Mouse (Mus musculus) myocyte (in vitro differentiated cells): ENCODE measurements around the gene Spata17. TPM values are rescaled to one million over a fixed set of nuclear protein-coding genes. Genes with fewer than 3 reads are reported as not detected.
A peak's percentile ranks its signal among the peaks of the same experiment; 100 is the strongest.

Experiments used
- H3K27me3 ChIP-seq: one replicate; pipeline ENCODE4 v1.6.1; 2011; ENCODE audit not compliant: control insufficient read depth, insufficient read depth, insufficient read length
- H3K36me3 ChIP-seq: one replicate; pipeline ENCODE4 v1.6.1; 2011; ENCODE audit not compliant: control insufficient read depth, insufficient read depth
- H3K4me2 ChIP-seq: one replicate; pipeline ENCODE4 v1.6.1; 2011; ENCODE audit warnings: low read depth, control low read depth
- H3K4me3 ChIP-seq: one replicate; pipeline ENCODE4 v1.5.1; 2011; ENCODE audit warnings: mild to moderate bottlenecking, control low read depth, moderate library complexity
- H3K79me2 ChIP-seq: one replicate; pipeline ENCODE4 v1.6.1; 2011; ENCODE audit not compliant: control insufficient read depth, insufficient read depth
- H3ac ChIP-seq: one replicate; pipeline ENCODE4 v1.6.1; 2011; ENCODE audit not compliant: control insufficient read depth, insufficient read length
- CEBPB ChIP-seq: IDR thresholded peaks from 2 replicates; pipeline ENCODE4 v1.6.1; 2011; ENCODE audit warnings: mild to moderate bottlenecking, moderate library complexity; ENCODE audit not compliant: poor library complexity, insufficient read depth, severe bottlenecking
- E2F4 ChIP-seq: IDR thresholded peaks from one replicate; pipeline ENCODE4 v1.6.1; 2011; ENCODE audit warnings: mild to moderate bottlenecking, control low read depth, moderate library complexity; ENCODE audit not compliant: insufficient read depth
- MAX ChIP-seq: IDR thresholded peaks from one replicate; pipeline ENCODE4 v1.6.1; 2011; ENCODE audit warnings: low read depth, mild to moderate bottlenecking, control low read depth
- MYOD1 ChIP-seq, 3 experiments: IDR thresholded peaks; one replicate each; pipeline ENCODE4 v1.6.1; 2011; ENCODE audit warnings: control low read depth in 2 of 3, low read depth in 2 of 3, mild to moderate bottlenecking in 2 of 3, moderate library complexity in 1 of 3; ENCODE audit not compliant: insufficient read length in 2 of 3, control insufficient read depth in 1 of 3
- MYOG ChIP-seq, 3 experiments: IDR thresholded peaks; one replicate each; pipeline ENCODE4 v1.6.1; 2011; ENCODE audit warnings: control low read depth in 2 of 3, low read depth in 2 of 3, mild to moderate bottlenecking in 2 of 3; ENCODE audit not compliant: insufficient read length in 2 of 3, control insufficient read depth in 1 of 3, insufficient read depth in 1 of 3
- POLR2A ChIP-seq: IDR thresholded peaks from one replicate; pipeline ENCODE4 v1.6.1; 2011; ENCODE audit warnings: low read depth, mild to moderate bottlenecking, control low read depth, moderate library complexity; ENCODE audit not compliant: insufficient read length
- POLR2AphosphoS2 ChIP-seq: IDR thresholded peaks from one replicate; pipeline ENCODE4 v1.6.1; 2011; ENCODE audit warnings: low read depth, control low read depth; ENCODE audit not compliant: insufficient read length
- REST ChIP-seq: IDR thresholded peaks from one replicate; pipeline ENCODE4 v1.6.1; 2011; ENCODE audit warnings: mild to moderate bottlenecking, control low read depth, moderate library complexity; ENCODE audit not compliant: insufficient read depth, insufficient read length
- SRF ChIP-seq: IDR thresholded peaks from one replicate; pipeline ENCODE4 v1.6.1; 2011; ENCODE audit warnings: low read depth; ENCODE audit not compliant: control insufficient read depth, insufficient read length
- TCF12 ChIP-seq: IDR thresholded peaks from one replicate; pipeline ENCODE4 v1.6.1; 2011; ENCODE audit warnings: mild to moderate bottlenecking, control low read depth; ENCODE audit not compliant: poor library complexity, insufficient read depth, severe bottlenecking
- TCF3 ChIP-seq: IDR thresholded peaks from one replicate; pipeline ENCODE4 v1.6.1; 2011; ENCODE audit warnings: low read depth, control low read depth; ENCODE audit not compliant: insufficient read length
- USF1 ChIP-seq: IDR thresholded peaks from one replicate; pipeline ENCODE4 v1.6.1; 2011; ENCODE audit warnings: low read depth, mild to moderate bottlenecking, control low read depth, moderate library complexity
- polyA plus RNA-seq: library from polyadenylated mRNA; unstranded; fragments of >200 nt; fragmentation: generic; extraction: Trizol; gene quantifications from one replicate; pipeline ENCODE4 v1.2.1, GENCODE M21; 2012; ENCODE audit warnings: missing spikeins

Gene Spata17
- polyA plus RNA-seq, 1 experiment: 0.05 TPM

- Histone ChIP-seq H3K79me2 (no peaks in the 10 kb centered on the region), H3K27me3 (no peaks in the 10 kb centered on the region), H3ac (no peak overlapping the region), H3K36me3 (no peaks in the 10 kb centered on the region), H3K4me2 (no peak overlapping the region), H3K4me3 (no peak overlapping the region)
- TF ChIP-seq MYOD1 (IDR thresholded peaks at IDR 0.05; ENCODE audit: control insufficient read depth in 1 of 3, insufficient read length in 2 of 3, low read depth in 2 of 3) (no peak), E2F4 (no peak), REST (no peak), MYOG (IDR thresholded peaks at IDR 0.05; ENCODE audit: control insufficient read depth in 1 of 3, insufficient read depth in 1 of 3, insufficient read length in 2 of 3, low read depth in 2 of 3) (no peak), CEBPB (no peak), TCF12 (no peak), SRF (no peak), USF1 (no peak)
These were observed 170.5 kb downstream of the Spata17 start for GRCm38 (mm10) chr1:187044726-187045125.

GRCm38 (mm10) chr1:187039801-187040200 lies 175.5 kb downstream of the Spata17 start:
- no peak for TF ChIP-seq POLR2A
- no peak for TF ChIP-seq POLR2AphosphoS2
- no peak for TF ChIP-seq USF1
- no peak for TF ChIP-seq MYOD1 (IDR thresholded peaks at IDR 0.05; ENCODE audit: control insufficient read depth in 1 of 3, insufficient read length in 2 of 3, low read depth in 2 of 3)
- no peak for TF ChIP-seq MAX
- TF ChIP-seq SRF: no peak

GRCm38 (mm10) chr1:187035785-187036184 lies 179.5 kb downstream of the Spata17 start:
- no peaks in the 10 kb centered on the region for H3K27me3 ChIP-seq
- no peak overlapping the region for H3K4me2 ChIP-seq
- no peaks in the 10 kb centered on the region for H3K79me2 ChIP-seq
- H3ac ChIP-seq: no peak overlapping the region
- no peak for TF ChIP-seq POLR2AphosphoS2
- TF ChIP-seq TCF12: no peak
- TF ChIP-seq MYOD1 (IDR thresholded peaks at IDR 0.05; ENCODE audit: control insufficient read depth in 1 of 3, insufficient read length in 2 of 3, low read depth in 2 of 3): no peak
- no peak for TF ChIP-seq E2F4
- TF ChIP-seq MYOG (IDR thresholded peaks at IDR 0.05; ENCODE audit: control insufficient read depth in 1 of 3, insufficient read depth in 1 of 3, insufficient read length in 2 of 3, low read depth in 2 of 3): no peak
- TF ChIP-seq USF1: no peak
- no peak for TF ChIP-seq TCF3
- no peak for TF ChIP-seq POLR2A
- no peaks in the 10 kb centered on the region for H3K36me3 ChIP-seq
- no peak overlapping the region for H3K4me3 ChIP-seq

More at GRCm38 (mm10) chr1:187039801-187040200, 175.5 kb downstream of the Spata17 start:
- Histone ChIP-seq H3K27me3 (no peaks in the 10 kb centered on the region), H3K4me2 (no peak overlapping the region), H3K79me2 (no peaks in the 10 kb centered on the region), H3ac (no peak overlapping the region), H3K36me3 (no peaks in the 10 kb centered on the region), H3K4me3 (no peak overlapping the region)

GRCm38 (mm10) chr1:187031796-187032195 lies 183.5 kb downstream of the Spata17 start:
- Histone ChIP-seq H3K4me3 (no peak overlapping the region), H3K79me2 (no peaks in the 10 kb centered on the region), H3K4me2 (peak overlapping the region; percentile 9), H3ac (no peak overlapping the region), H3K27me3 (no peaks in the 10 kb centered on the region), H3K36me3 (no peaks in the 10 kb centered on the region)
- TF ChIP-seq MAX (no peak), MYOD1 (IDR thresholded peaks at IDR 0.05; ENCODE audit: control insufficient read depth in 1 of 3, insufficient read length in 2 of 3, low read depth in 2 of 3) (no peak), POLR2A (no peak), USF1 (no peak), E2F4 (no peak), SRF (no peak), TCF3 (no peak), REST (no peak), POLR2AphosphoS2 (no peak), CEBPB (no peak), MYOG (IDR thresholded peaks at IDR 0.05; ENCODE audit: control insufficient read depth in 1 of 3, insufficient read depth in 1 of 3, insufficient read length in 2 of 3, low read depth in 2 of 3) (no peak), TCF12 (no peak)

GRCm38 (mm10) chr1:187028841-187029240 lies 186.4 kb downstream of the Spata17 start:
- Histone ChIP-seq H3K36me3 (no peaks in the 10 kb centered on the region), H3K4me2 (no peak overlapping the region), H3K79me2 (no peaks in the 10 kb centered on the region), H3K27me3 (no peaks in the 10 kb centered on the region), H3K4me3 (no peak overlapping the region), H3ac (no peak overlapping the region)
- TF ChIP-seq POLR2A (no peak), MYOG (IDR thresholded peaks at IDR 0.05; ENCODE audit: control insufficient read depth in 1 of 3, insufficient read depth in 1 of 3, insufficient read length in 2 of 3, low read depth in 2 of 3) (no peak), REST (no peak), MYOD1 (IDR thresholded peaks at IDR 0.05; ENCODE audit: control insufficient read depth in 1 of 3, insufficient read length in 2 of 3, low read depth in 2 of 3) (no peak), TCF12 (no peak), TCF3 (no peak), USF1 (no peak), CEBPB (no peak), E2F4 (no peak), MAX (no peak), SRF (no peak), POLR2AphosphoS2 (no peak)
